Comparison of ENCODE assay signal across 8 mouse cellular contexts in the genomic region with DNA sequence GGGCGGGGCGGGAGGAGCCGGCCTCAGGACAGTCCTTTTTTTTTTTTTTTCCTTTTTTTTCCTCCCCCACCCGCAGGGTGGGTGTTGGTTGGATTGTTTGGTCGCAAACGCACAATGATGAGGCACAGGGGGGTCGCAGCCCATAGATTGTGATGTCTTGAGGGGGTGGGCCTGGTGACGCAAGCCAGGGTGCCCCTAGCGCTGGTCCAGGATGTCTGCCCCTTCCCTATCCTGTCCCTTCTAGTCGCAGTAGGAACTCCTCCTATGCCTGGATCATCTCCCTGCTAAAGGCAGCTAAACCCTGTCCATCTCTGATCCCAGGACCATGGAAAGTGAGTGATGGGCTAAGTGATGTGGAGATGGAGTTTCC. TPM values are rescaled to one million over a fixed set of nuclear protein-coding genes. Genes with fewer than 3 reads are reported as not detected.
DNase-seq lines count a peak whose midpoint lies in the region; ATAC-seq lines count a peak whose summit lies in the region.

No protein-coding gene starts in this region.

- peak overlapping the region; percentile 75 for H3K9ac ChIP-seq in heart, embryonic 15.5 days

- WGBS in heart, embryonic 15.5 days, result 0% methylated on average over 8 of the region's 10 CpGs

- H3K4me1 ChIP-seq in heart, embryonic 15.5 days (replicated peaks), result peaks cover 10% of the 10 kb centered on the region

- H3K36me3 ChIP-seq in heart, embryonic 15.5 days, result no peaks in the 10 kb centered on the region

- H3K27ac ChIP-seq in heart, embryonic 15.5 days, result no peak overlapping the region

- peaks cover 20% of the 10 kb centered on the region for H3K27me3 ChIP-seq in heart, embryonic 15.5 days

- ATAC-seq in heart, embryonic 15.5 days (replicated peaks; ENCODE audit: insufficient number of reproducible peaks, insufficient read depth, low FRiP score, low read depth), result no peak; the same call in 1 of the 2 replicates

- no peaks in the 10 kb centered on the region for H3K9me3 ChIP-seq in heart, embryonic 15.5 days (replicated peaks)

- DNase-seq in heart, adult 11 months, result peak; percentile 95
- no peak for DNase-seq in heart, adult 8-10 months (ENCODE audit: low spot score)
- peak; percentile 12 for DNase-seq in ES-CJ7 (ENCODE audit: low read depth, low spot score)
- peak; percentile 45 for DNase-seq in mesoderm, embryonic 11.5 days (ENCODE audit: low read depth, low spot score)
- DNase-seq in urinary bladder, postnatal 4 days (ENCODE audit: low spot score in 2 of 2), result no peak
- no peak for DNase-seq in right cerebral cortex, postnatal 36 days (ENCODE audit: low spot score in 2 of 2)
- DNase-seq in left cerebral cortex, adult 8-10 months (ENCODE audit: low spot score in 2 of 2), result no peak

- H3K4me3 ChIP-seq in heart, embryonic 15.5 days, result peak overlapping the region; percentile 78

- H3K4me2 ChIP-seq in heart, embryonic 15.5 days, result peak overlapping the region; percentile 99

RNA-seq across cellular contexts. Expression of a gene that starts 0.3 kb away (rescaled TPM):
- total RNA-seq in heart, adult 8-10 months (2022), result 1 to 10 TPM; 1.8 to 2.4 (median 2.1) TPM
- 0.54 and 1.2 TPM in 2 replicates for polyA plus RNA-seq in heart, embryonic 15.5 days (2015; fragmentation: Nextera tagmentation; extraction: Ambion mirVana)
- total RNA-seq in left cerebral cortex, adult 8-10 months (2022), result 10 to 100 TPM; 51.6 to 64.6 (median 61.5) TPM

Comparison
In these comparisons a context has a peak if more than half of its experiments do, and no peak if none do; other contexts are left out.
1. DNase-seq: peak in heart, adult 11 months (single experiment), ES-CJ7 (single experiment) and mesoderm, embryonic 11.5 days (single experiment); none in heart, adult 8-10 months (single experiment), urinary bladder, postnatal 4 days (0 of 2), right cerebral cortex, postnatal 36 days (0 of 2) and left cerebral cortex, adult 8-10 months (0 of 2).
2. RNA of a gene that starts 0.3 kb away (total RNA-seq): 51.6 to 64.6 TPM in left cerebral cortex, adult 8-10 months; 1.8 to 2.4 TPM in heart, adult 8-10 months; every median in the first group is over 10 times any median in the second.